Mouse (Mus musculus) MEL (cell line): ENCODE measurements around the gene Ppfia3. TPM values are rescaled to one million over a fixed set of nuclear protein-coding genes. Genes with fewer than 3 reads are reported as not detected.
A peak's percentile ranks its signal among the peaks of the same experiment; 100 is the strongest.

ENCODE experiments used
- DNase-seq: peaks from one replicate; pipeline ENCODE4 v3.0.0; 2011; ENCODE audit warnings: low read depth, low spot score
- H3K27ac ChIP-seq: 2 replicates; pipeline ENCODE4 v1.5.1; 2012; ENCODE audit warnings: low read depth, mild to moderate bottlenecking, control low read depth, low read length, moderate library complexity; ENCODE audit not compliant: control insufficient read depth
- H3K27me3 ChIP-seq, 2 experiments: fragments of 150-350 bp in 1 of 2; sonication (generic) in 1 of 2; 2 replicates each; pipeline ENCODE4 v1.6.1; 2012; ENCODE audit warnings: low read length in 2 of 2, mild to moderate bottlenecking in 2 of 2, improper control_type of control experiment in 1 of 2, moderate library complexity in 1 of 2; ENCODE audit not compliant: insufficient read depth in 2 of 2, control insufficient read depth in 1 of 2
- H3K36me3 ChIP-seq, 2 experiments: 2 replicates each; pipeline ENCODE4 v1.6.1; 2012 to 2014; ENCODE audit warnings: low read length in 2 of 2, improper control_type of control experiment in 1 of 2, inconsistent platforms in 1 of 2, mild to moderate bottlenecking in 1 of 2; ENCODE audit not compliant: insufficient read depth in 2 of 2, control insufficient read depth in 1 of 2
- H3K4me1 ChIP-seq, 2 experiments: fragments of 150-350 bp in 1 of 2; sonication (generic) in 1 of 2; 2 replicates each; pipeline ENCODE4 v1.6.1; 2012; ENCODE audit warnings: low read length in 2 of 2, improper control_type of control experiment in 1 of 2, mild to moderate bottlenecking in 1 of 2; ENCODE audit not compliant: insufficient read depth in 2 of 2, control insufficient read depth in 1 of 2
- H3K4me3 ChIP-seq, 2 experiments: fragments of 150-350 bp in 1 of 2; sonication (generic) in 1 of 2; 2 replicates each; pipeline ENCODE4 v1.5.1; 2012; ENCODE audit warnings: low read depth in 2 of 2, low read length in 2 of 2, mild to moderate bottlenecking in 2 of 2, moderate library complexity in 2 of 2, control low read depth in 1 of 2, improper control_type of control experiment in 1 of 2; ENCODE audit not compliant: control insufficient read depth in 1 of 2, insufficient read depth in 1 of 2
- H3K79me2 ChIP-seq: 2 replicates; pipeline ENCODE4 v1.6.1; 2012; ENCODE audit warnings: mild to moderate bottlenecking, low read length, moderate library complexity; ENCODE audit not compliant: control insufficient read depth, poor library complexity, insufficient read depth
- H3K9ac ChIP-seq: 2 replicates; pipeline ENCODE4 v1.6.1; 2012; ENCODE audit warnings: low read depth, mild to moderate bottlenecking, control low read depth, low read length, moderate library complexity; ENCODE audit not compliant: control insufficient read depth, poor library complexity, severe bottlenecking
- H3K9me3 ChIP-seq: fragments of 150-350 bp; sonication (generic); replicated peaks from 2 replicates; pipeline ENCODE4 v1.6.1; 2012; ENCODE audit warnings: mild to moderate bottlenecking, low read length, improper control_type of control experiment, moderate library complexity; ENCODE audit not compliant: insufficient read depth
- BHLHE40 ChIP-seq: IDR thresholded peaks from 2 replicates; pipeline ENCODE4 v1.6.1; 2012; ENCODE audit warnings: low read depth, mild to moderate bottlenecking, inconsistent platforms, low read length, improper control_type of control experiment, borderline replicate concordance
- CHD1 ChIP-seq: IDR thresholded peaks from 2 replicates; pipeline ENCODE4 v1.6.1; 2012; ENCODE audit warnings: low read depth, mild to moderate bottlenecking, inconsistent platforms, low read length, improper control_type of control experiment
- CHD2 ChIP-seq: IDR thresholded peaks from 2 replicates; pipeline ENCODE4 v1.6.1; 2011; ENCODE audit warnings: low read length, improper control_type of control experiment
- CTCF ChIP-seq, 3 experiments: IDR thresholded peaks in 2 of 3; conservative IDR thresholded peaks in 1 of 3; 2 replicates each; pipeline ENCODE4 v1.5.1; 2011 to 2012; ENCODE audit warnings: low read length in 3 of 3, low read depth in 2 of 3, mild to moderate bottlenecking in 2 of 3, improper control_type of control experiment in 1 of 3, inconsistent platforms in 1 of 3, mixed read lengths in 1 of 3, moderate library complexity in 1 of 3; ENCODE audit not compliant: control insufficient read depth in 1 of 3, insufficient read depth in 1 of 3, poor library complexity in 1 of 3, severe bottlenecking in 1 of 3
- E2F4 ChIP-seq: IDR thresholded peaks from 2 replicates; pipeline ENCODE4 v1.6.1; 2011; ENCODE audit warnings: low read depth, low read length, improper control_type of control experiment, borderline replicate concordance
- EP300 ChIP-seq, 2 experiments: IDR thresholded peaks; 2 replicates each; pipeline ENCODE4 v1.6.1; 2011; ENCODE audit warnings: improper control_type of control experiment in 2 of 2, low read length in 2 of 2, low read depth in 1 of 2, mild to moderate bottlenecking in 1 of 2
- GABPA ChIP-seq: IDR thresholded peaks from 2 replicates; pipeline ENCODE4 v1.6.1; 2012; ENCODE audit warnings: low read depth, mild to moderate bottlenecking, inconsistent platforms, low read length, improper control_type of control experiment, moderate library complexity
- GATA1 ChIP-seq: IDR thresholded peaks from 2 replicates; pipeline ENCODE4 v1.6.1; 2011; ENCODE audit warnings: low read depth, low read length, improper control_type of control experiment
- MAZ ChIP-seq: IDR thresholded peaks from 2 replicates; pipeline ENCODE4 v1.6.1; 2012; ENCODE audit warnings: low read depth, mild to moderate bottlenecking, inconsistent platforms, low read length, improper control_type of control experiment
- MEF2A ChIP-seq: IDR thresholded peaks from 2 replicates; pipeline ENCODE4 v1.6.1; 2014; ENCODE audit warnings: low read depth, mild to moderate bottlenecking, inconsistent platforms, low read length, improper control_type of control experiment; ENCODE audit not compliant: poor library complexity, insufficient replicate concordance, severe bottlenecking; ENCODE audit errors: extremely low read depth
- MXI1 ChIP-seq: IDR thresholded peaks from 2 replicates; pipeline ENCODE4 v1.6.1; 2011; ENCODE audit warnings: mild to moderate bottlenecking, low read depth, low read length, improper control_type of control experiment
- MYB ChIP-seq: IDR thresholded peaks from 2 replicates; pipeline ENCODE4 v1.6.1; 2011; ENCODE audit warnings: mild to moderate bottlenecking, low read depth, low read length, improper control_type of control experiment
- MYC ChIP-seq: IDR thresholded peaks from 2 replicates; pipeline ENCODE4 v1.6.1; 2011; ENCODE audit warnings: low read depth, mild to moderate bottlenecking, low read length, improper control_type of control experiment, moderate library complexity
- NRF1 ChIP-seq: IDR thresholded peaks from 2 replicates; pipeline ENCODE4 v1.6.1; 2014; ENCODE audit warnings: low read depth, mild to moderate bottlenecking, inconsistent platforms, low read length, improper control_type of control experiment, moderate library complexity; ENCODE audit not compliant: poor library complexity, insufficient read depth, severe bottlenecking
- POLR2A ChIP-seq, 2 experiments: IDR thresholded peaks; 2 replicates each; pipeline ENCODE4 v1.6.1; 2011 to 2012; ENCODE audit warnings: low read length in 2 of 2, mild to moderate bottlenecking in 2 of 2, control low read depth in 1 of 2, improper control_type of control experiment in 1 of 2, low read depth in 1 of 2, moderate library complexity in 1 of 2; ENCODE audit not compliant: control insufficient read depth in 1 of 2, insufficient read depth in 1 of 2, poor library complexity in 1 of 2
- POLR2AphosphoS2 ChIP-seq: IDR thresholded peaks from 2 replicates; pipeline ENCODE4 v1.6.1; 2011; ENCODE audit warnings: low read length, improper control_type of control experiment
- POLR2AphosphoS5 ChIP-seq: IDR thresholded peaks from 2 replicates; pipeline ENCODE4 v1.6.1; 2012; ENCODE audit warnings: low read depth, borderline replicate concordance, mild to moderate bottlenecking, inconsistent platforms, low read length, moderate library complexity, mixed read lengths
- RAD21 ChIP-seq: IDR thresholded peaks from 2 replicates; pipeline ENCODE4 v1.6.1; 2011; ENCODE audit warnings: mild to moderate bottlenecking, low read depth, low read length, improper control_type of control experiment
- RCOR1 ChIP-seq: IDR thresholded peaks from 2 replicates; pipeline ENCODE4 v1.6.1; 2012; ENCODE audit warnings: low read depth, mild to moderate bottlenecking, inconsistent platforms, low read length, improper control_type of control experiment
- TCF12 ChIP-seq: IDR thresholded peaks from 2 replicates; pipeline ENCODE4 v1.6.1; 2014; ENCODE audit warnings: low read depth, mild to moderate bottlenecking, inconsistent platforms, low read length, improper control_type of control experiment, moderate library complexity
- UBTF ChIP-seq: IDR thresholded peaks from 2 replicates; pipeline ENCODE4 v1.6.1; 2012; ENCODE audit warnings: low read depth, mild to moderate bottlenecking, inconsistent platforms, low read length, improper control_type of control experiment, moderate library complexity, borderline replicate concordance; ENCODE audit not compliant: insufficient read depth
- USF1 ChIP-seq: IDR thresholded peaks from 2 replicates; pipeline ENCODE4 v1.6.1; 2014; ENCODE audit warnings: low read depth, mild to moderate bottlenecking, inconsistent platforms, low read length, improper control_type of control experiment, moderate library complexity
- ZC3H11A ChIP-seq: IDR thresholded peaks from 2 replicates; pipeline ENCODE4 v1.6.1; 2012; ENCODE audit warnings: low read depth, mild to moderate bottlenecking, inconsistent platforms, low read length, improper control_type of control experiment
- ZNF384 ChIP-seq: IDR thresholded peaks from 2 replicates; pipeline ENCODE4 v1.6.1; 2012; ENCODE audit warnings: low read depth, mild to moderate bottlenecking, inconsistent platforms, low read length, improper control_type of control experiment
- polyA plus RNA-seq, 2 experiments: library from polyadenylated mRNA; stranded (reverse) in 1 of 2; unstranded in 1 of 2; fragments of >175 nt in 1 of 2; fragments of >200 nt in 1 of 2; gene quantifications; 2 replicates each; pipeline versions ENCODE4 v1.2.1 to v1.2.4; 2012; ENCODE audit warnings: low replicate concordance in 2 of 2, low read depth in 1 of 2; ENCODE audit not compliant: insufficient read length in 2 of 2, insufficient read depth in 1 of 2, missing spikeins in 1 of 2
- total RNA-seq: library from RNA; depleted of rRNA; stranded (reverse); fragments of 300-350 nt; gene quantifications from 2 replicates; pipeline ENCODE4 v1.2.3, GENCODE M21; 2012

Ppfia3 gene
- total and polyA plus RNA-seq, 3 experiments: 3.4 to 5.9 TPM; not detected in 1

DNA sequence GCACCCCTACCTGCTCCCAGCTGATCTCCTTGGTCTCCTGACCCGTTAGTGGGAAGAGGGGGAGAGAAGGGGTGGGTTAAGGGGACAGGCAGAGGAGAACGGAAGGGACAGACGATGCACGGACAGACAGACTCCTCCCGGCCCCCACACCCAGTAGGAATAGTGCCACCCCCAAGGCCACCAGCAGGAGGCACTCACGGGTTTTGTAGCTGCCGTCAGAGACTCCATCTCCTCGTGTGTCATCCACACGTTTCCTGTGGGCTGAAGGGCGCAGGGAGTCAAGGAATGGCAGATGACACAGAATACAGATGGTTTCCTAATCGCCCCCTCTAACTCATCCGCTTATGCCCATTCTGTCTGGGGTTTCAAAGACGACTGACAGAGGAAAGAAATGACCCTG, 23.3 kb downstream of the Ppfia3 start:
- peak; percentile 41 to 54 (median 42) for TF ChIP-seq CTCF (IDR thresholded peaks at IDR 0.05 in 2 of 3, conservative IDR thresholded peaks at IDR 0.05 in 1 of 3; ENCODE audit: control insufficient read depth in 1 of 3, insufficient read depth in 1 of 3, low read depth in 2 of 3, low read length in 3 of 3, poor library complexity in 1 of 3, severe bottlenecking in 1 of 3)
- TF ChIP-seq ZC3H11A: 0 out of 2 replicates have a peak, but pooled peaks have one; percentile 3
- TF ChIP-seq RCOR1: no peak
- TF ChIP-seq RAD21: peak; percentile 14
- no peak for TF ChIP-seq GABPA
- no peak for TF ChIP-seq E2F4
- TF ChIP-seq MYC: no peak
- TF ChIP-seq UBTF: no peak
- peaks cover 0 to 5% of the 10 kb centered on the region in 2 experiments; a peak in 1 of 4 replicates for H3K36me3 ChIP-seq
- H3K9ac ChIP-seq: no peak overlapping the region

DNA sequence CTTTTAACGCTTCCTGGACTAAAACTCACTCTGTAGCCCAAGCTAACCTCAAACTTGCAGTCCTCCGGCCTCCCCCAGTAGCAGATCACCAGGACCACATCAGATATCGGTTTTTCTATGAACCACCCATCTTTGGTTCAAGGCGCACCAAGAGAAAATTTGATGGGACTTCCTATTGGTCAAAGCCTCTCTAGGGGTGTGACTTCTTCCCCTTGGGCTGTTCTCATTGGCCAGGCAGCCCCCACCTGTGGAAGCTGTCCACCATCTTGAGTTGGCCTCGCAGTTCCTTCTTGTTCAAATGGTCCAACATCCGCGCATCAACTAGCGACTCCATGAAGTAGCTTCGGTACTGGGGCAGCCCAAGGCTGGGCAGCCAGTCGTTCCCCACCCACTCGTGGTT, 24.7 kb downstream of the Ppfia3 start:
- TF ChIP-seq POLR2AphosphoS5: no peak
- no peak for TF ChIP-seq MAZ
- Histone ChIP-seq H3K4me3 (no peak overlapping the region), H3K27ac (peak overlapping the region; percentile 3; the same call in 1 of the 2 replicates), H3K9ac (no peak overlapping the region), H3K27me3 (no peaks in the 10 kb centered on the region), H3K4me1 (peaks cover 6 to 24% of the 10 kb centered on the region in 2 experiments), H3K79me2 (no peaks in the 10 kb centered on the region; the same call in 1 of the 2 replicates), H3K36me3 (peaks cover 0 to 5% of the 10 kb centered on the region in 2 experiments; a peak in 1 of 4 replicates), H3K9me3 (no peaks in the 10 kb centered on the region)
- peak; percentile 53 for DNase-seq

More for the DNA sequence above, 23.3 kb downstream of the Ppfia3 start:
- Histone ChIP-seq H3K9me3 (no peaks in the 10 kb centered on the region), H3K27ac (no peak overlapping the region), H3K79me2 (no peaks in the 10 kb centered on the region; the same call in 1 of the 2 replicates), H3K27me3 (no peaks in the 10 kb centered on the region), H3K4me1 (peaks cover 5 to 24% of the 10 kb centered on the region in 2 experiments), H3K4me3 (no peak overlapping the region)
- DNase-seq: no peak

- DNase-seq: peak; percentile 96
- no peaks in the 10 kb centered on the region; the same call in 1 of the 2 replicates for H3K79me2 ChIP-seq
- H3K36me3 ChIP-seq: peaks cover 0 to 5% of the 10 kb centered on the region in 2 experiments; a peak in 1 of 4 replicates
- H3K4me3 ChIP-seq: peak overlapping the region; percentile 53 to 64; a peak in 3 of 4 replicates
- no peak overlapping the region for H3K27ac ChIP-seq
- peak overlapping the region; percentile 7; the same call in 1 of the 2 replicates for H3K9ac ChIP-seq
- no peaks in the 10 kb centered on the region for H3K27me3 ChIP-seq
- no peaks in the 10 kb centered on the region for H3K9me3 ChIP-seq
- H3K4me1 ChIP-seq: peaks cover 6 to 24% of the 10 kb centered on the region in 2 experiments
- TF ChIP-seq USF1: no peak
- TF ChIP-seq POLR2A (IDR thresholded peaks at IDR 0.05; ENCODE audit: control insufficient read depth in 1 of 2, insufficient read depth in 1 of 2, low read depth in 1 of 2, low read length in 2 of 2, poor library complexity in 1 of 2): peak in 1 of 2 experiments; percentile 42; a peak in 1 of 4 replicates
- TF ChIP-seq CTCF (IDR thresholded peaks at IDR 0.05 in 2 of 3, conservative IDR thresholded peaks at IDR 0.05 in 1 of 3; ENCODE audit: control insufficient read depth in 1 of 3, insufficient read depth in 1 of 3, low read depth in 2 of 3, low read length in 3 of 3, poor library complexity in 1 of 3, severe bottlenecking in 1 of 3): peak in 2 of 3 experiments; percentile 83
- no peak for TF ChIP-seq BHLHE40
- no peak for TF ChIP-seq ZNF384
- 0 out of 2 replicates have a peak, but pooled peaks have one; percentile 27 for TF ChIP-seq POLR2AphosphoS2
- TF ChIP-seq MXI1: peak; percentile 77; the same call in 1 of the 2 replicates
- TF ChIP-seq TCF12: 0 out of 2 replicates have a peak, but pooled peaks have one; percentile 55
- no peak for TF ChIP-seq E2F4
- TF ChIP-seq NRF1: no peak
- TF ChIP-seq CHD1: no peak
- TF ChIP-seq MYB: no peak
- no peak for TF ChIP-seq RCOR1
- no peak for TF ChIP-seq UBTF
- TF ChIP-seq GATA1: peak; percentile 14; the same call in 1 of the 2 replicates
- no peak for TF ChIP-seq MEF2A
- peak in 1 of 2 experiments; percentile 33; a peak in 1 of 4 replicates for TF ChIP-seq EP300 (IDR thresholded peaks at IDR 0.05; ENCODE audit: low read depth in 1 of 2, low read length in 2 of 2)
- no peak for TF ChIP-seq CHD2
Measured at GRCm38 (mm10) chr7:45341303-45341702, 25.5 kb downstream of the Ppfia3 start.
